Mouse (Mus musculus): ENCODE results near the gene Wdr90. TPM values are rescaled to one million over a fixed set of nuclear protein-coding genes. Genes with fewer than 3 reads are reported as not detected.
A peak's percentile ranks its signal among the peaks of the same experiment; 100 is the strongest.

The Wdr90 gene
- polyA plus RNA-seq, 1 experiment from 2014 or later, result 3.4 TPM

- H3K36me3 ChIP-seq (replicated peaks; ENCODE audit: insufficient read depth, low read length), result peaks cover 30% of the 10 kb centered on the region
- H3K4me2 ChIP-seq (ENCODE audit: low read depth, low read length), result no peak overlapping the region
- no peak overlapping the region for H3K9ac ChIP-seq (replicated peaks)
- TF ChIP-seq EP300 (IDR thresholded peaks at IDR 0.05; ENCODE audit: low read depth) (no peak), CTCF (IDR thresholded peaks at IDR 0.05; ENCODE audit: low read depth) (no peak)
- DNase-seq (no peak), ATAC-seq (no peak)
- H3K4me3 ChIP-seq (ENCODE audit: low read depth, low read length), result no peak overlapping the region
- H3K4me1 ChIP-seq (ENCODE audit: insufficient read depth), result peaks cover 17% of the 10 kb centered on the region
- H3K9me3 ChIP-seq (ENCODE audit: low read length), result no peaks in the 10 kb centered on the region
- WGBS (ENCODE audit: insufficient replicate concordance), result 87% methylated on average over 8 of the region's 8 CpGs
- H3K27ac ChIP-seq (ENCODE audit: low read depth), result no peak overlapping the region
- H3K27me3 ChIP-seq (ENCODE audit: insufficient read depth, low read length), result no peaks in the 10 kb centered on the region
These were observed 22.0 kb upstream of the Wdr90 start for GRCm38 (mm10) chr17:25883268-25883667.

- Histone ChIP-seq H3K4me3 (ENCODE audit: low read depth, low read length) (no peak overlapping the region), H3K27ac (ENCODE audit: low read depth) (no peak overlapping the region), H3K4me2 (ENCODE audit: low read depth, low read length) (no peak overlapping the region), H3K9ac (replicated peaks) (no peak overlapping the region), H3K27me3 (ENCODE audit: insufficient read depth, low read length) (no peaks in the 10 kb centered on the region), H3K36me3 (replicated peaks; ENCODE audit: insufficient read depth, low read length) (peaks cover 23% of the 10 kb centered on the region), H3K9me3 (ENCODE audit: low read length) (no peaks in the 10 kb centered on the region), H3K4me1 (ENCODE audit: insufficient read depth) (peaks cover 17% of the 10 kb centered on the region)
- DNase-seq (no peak), ATAC-seq (peak; percentile 9; the same call in 1 of the 2 replicates)
- TF ChIP-seq CTCF (IDR thresholded peaks at IDR 0.05; ENCODE audit: low read depth) (peak; percentile 31; the same call in 1 of the 2 replicates), EP300 (IDR thresholded peaks at IDR 0.05; ENCODE audit: low read depth) (no peak)
- WGBS (ENCODE audit: insufficient replicate concordance), result 53% methylated on average over 5 of the region's 5 CpGs
These were observed 21.0 kb upstream of the Wdr90 start for GRCm38 (mm10) chr17:25882306-25882705.

GRCm38 (mm10) chr17:25881691-25882090, 20.4 kb upstream of the Wdr90 start:
- 66% methylated on average over 4 of the region's 4 CpGs for WGBS (ENCODE audit: insufficient replicate concordance)
- H3K27me3 ChIP-seq (ENCODE audit: insufficient read depth, low read length), result no peaks in the 10 kb centered on the region
- H3K36me3 ChIP-seq (replicated peaks; ENCODE audit: insufficient read depth, low read length), result peaks cover 23% of the 10 kb centered on the region
- H3K4me2 ChIP-seq (ENCODE audit: low read depth, low read length), result no peak overlapping the region
- H3K4me3 ChIP-seq (ENCODE audit: low read depth, low read length), result no peak overlapping the region
- no peak overlapping the region for H3K9ac ChIP-seq (replicated peaks)
- no peak for DNase-seq
- TF ChIP-seq EP300 (IDR thresholded peaks at IDR 0.05; ENCODE audit: low read depth) (no peak), CTCF (IDR thresholded peaks at IDR 0.05; ENCODE audit: low read depth) (no peak)
- no peaks in the 10 kb centered on the region for H3K9me3 ChIP-seq (ENCODE audit: low read length)
- peaks cover 21% of the 10 kb centered on the region for H3K4me1 ChIP-seq (ENCODE audit: insufficient read depth)
- no peak overlapping the region for H3K27ac ChIP-seq (ENCODE audit: low read depth)
- no peak for ATAC-seq

GRCm38 (mm10) chr17:25880913-25881641, 19.8 kb upstream of the Wdr90 start:
- TF ChIP-seq CTCF (IDR thresholded peaks at IDR 0.05; ENCODE audit: low read depth) (no peak), EP300 (IDR thresholded peaks at IDR 0.05; ENCODE audit: low read depth) (no peak)
- WGBS (ENCODE audit: insufficient replicate concordance), result 42% methylated on average over 5 of the region's 5 CpGs
- Histone ChIP-seq H3K27ac (ENCODE audit: low read depth) (peak overlapping the region; percentile 7; the same call in 1 of the 2 replicates), H3K4me2 (ENCODE audit: low read depth, low read length) (no peak overlapping the region), H3K4me1 (ENCODE audit: insufficient read depth) (peaks cover 24% of the 10 kb centered on the region), H3K36me3 (replicated peaks; ENCODE audit: insufficient read depth, low read length) (peaks cover 23% of the 10 kb centered on the region), H3K9me3 (ENCODE audit: low read length) (no peaks in the 10 kb centered on the region), H3K27me3 (ENCODE audit: insufficient read depth, low read length) (no peaks in the 10 kb centered on the region), H3K9ac (replicated peaks) (no peak overlapping the region), H3K4me3 (ENCODE audit: low read depth, low read length) (no peak overlapping the region)
- DNase-seq (no peak), ATAC-seq (0 out of 2 replicates have a peak, but pooled peaks have one; percentile 19)

- ATAC-seq (peak; percentile 7; the same call in 1 of the 2 replicates), DNase-seq (no peak)
- Histone ChIP-seq H3K4me1 (ENCODE audit: insufficient read depth) (peaks cover 24% of the 10 kb centered on the region), H3K4me2 (ENCODE audit: low read depth, low read length) (no peak within 1 kb of the TSS), H3K4me3 (ENCODE audit: low read depth, low read length) (no peak within 1 kb of the TSS), H3K9me3 (ENCODE audit: low read length) (no peaks in the 10 kb centered on the region), H3K36me3 (replicated peaks; ENCODE audit: insufficient read depth, low read length) (peaks cover 23% of the 10 kb centered on the region), H3K27me3 (ENCODE audit: insufficient read depth, low read length) (no peaks in the 10 kb centered on the region), H3K27ac (ENCODE audit: low read depth) (peak within 1 kb of the TSS; percentile 7; the same call in 1 of the 2 replicates), H3K9ac (replicated peaks) (no peak within 1 kb of the TSS)
- WGBS (ENCODE audit: insufficient replicate concordance), result 56% methylated on average over 5 of the region's 5 CpGs
- TF ChIP-seq EP300 (IDR thresholded peaks at IDR 0.05; ENCODE audit: low read depth), result no peak
- TF ChIP-seq CTCF (IDR thresholded peaks at IDR 0.05; ENCODE audit: low read depth), result no peak
These were observed 19.1 kb upstream of the Wdr90 start, which contains the start of gene Wfikkn1 for GRCm38 (mm10) chr17:25880196-25880910. TSS of gene Wfikkn1 (minus strand) at chr17:25880858.

- no peak for TF ChIP-seq CTCF (IDR thresholded peaks at IDR 0.05; ENCODE audit: low read depth)
- TF ChIP-seq EP300 (IDR thresholded peaks at IDR 0.05; ENCODE audit: low read depth), result no peak
- Histone ChIP-seq H3K4me2 (ENCODE audit: low read depth, low read length) (no peak overlapping the region), H3K4me1 (ENCODE audit: insufficient read depth) (peaks cover 24% of the 10 kb centered on the region), H3K36me3 (replicated peaks; ENCODE audit: insufficient read depth, low read length) (peaks cover 21% of the 10 kb centered on the region), H3K27ac (ENCODE audit: low read depth) (no peak overlapping the region), H3K9me3 (ENCODE audit: low read length) (no peaks in the 10 kb centered on the region), H3K4me3 (ENCODE audit: low read depth, low read length) (no peak overlapping the region), H3K27me3 (ENCODE audit: insufficient read depth, low read length) (no peaks in the 10 kb centered on the region), H3K9ac (replicated peaks) (no peak overlapping the region)
- DNase-seq, result no peak
- ATAC-seq, result no peak
- WGBS (ENCODE audit: insufficient replicate concordance), result 80% methylated on average over 8 of the region's 8 CpGs
These were observed 18.4 kb upstream of the Wdr90 start for GRCm38 (mm10) chr17:25879750-25880149.

All from liver, postnatal 0 days (tissue).